Mouse (Mus musculus) cerebellum, adult 2 months (tissue): ENCODE results near the gene Cab39l.

Experiments used
- CTCF ChIP-seq: fragments of 200-500 bp; IDR thresholded peaks from 2 replicates; pipeline ENCODE4 v1.5.1; 2011; ENCODE audit warnings: low read depth, mild to moderate bottlenecking, control low read depth, low read length, moderate library complexity, borderline replicate concordance; ENCODE audit not compliant: insufficient read depth
- POLR2A ChIP-seq: fragments of 200-500 bp; IDR thresholded peaks from 2 replicates; pipeline ENCODE4 v1.6.1; 2011; ENCODE audit warnings: low read length, control low read depth, borderline replicate concordance; ENCODE audit not compliant: insufficient read depth

DNA sequence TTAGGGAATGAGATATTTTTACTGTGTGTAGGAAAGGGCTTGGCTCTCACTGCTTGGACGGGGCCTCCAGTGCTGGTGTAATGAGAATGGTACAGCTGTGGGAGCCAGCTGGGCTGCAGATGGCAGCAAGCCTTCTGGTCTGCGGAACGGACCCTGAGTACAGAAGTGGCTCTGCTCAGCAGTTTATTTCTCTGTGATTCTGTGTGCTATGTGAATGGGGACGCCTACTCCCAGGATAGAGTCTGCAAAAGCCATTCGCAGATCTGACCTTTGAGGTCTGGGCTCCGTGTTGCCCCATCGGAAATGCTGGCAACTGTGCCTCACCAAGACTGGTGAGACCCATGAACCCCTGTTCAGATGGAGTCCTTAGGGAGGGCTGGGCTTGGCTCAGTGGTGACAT is 187.1 kb downstream of the Cab39l start:
- TF ChIP-seq POLR2A (no peak), CTCF (no peak)
